Mouse (Mus musculus) left cerebral cortex, postnatal 4 days (tissue): ENCODE measurements around the gene Itih3. TPM values are rescaled to one million over a fixed set of nuclear protein-coding genes. Genes with fewer than 3 reads are reported as not detected.
A peak's percentile ranks its signal among the peaks of the same experiment; 100 is the strongest.

Experiments used
- DNase-seq: peaks from one replicate; pipeline ENCODE4 v3.0.0-alpha.2; 2022
- intact Hi-C: fragments of 180-260 bp; cut with DNase I; formaldehyde crosslinking; loops from one replicate; pipeline ENCODE4 v1.15.1; 2025
- total RNA-seq, 2 experiments: library from RNA; stranded (reverse); gene quantifications; 2 replicates each; pipeline ENCODE4 v1.2.3; 2021

Gene Itih3
- total RNA-seq = 1 to 10 TPM; 2.4 to 3.7 TPM

- DNase-seq = peak; percentile 45
- intact Hi-C loops = no loop called here
Observed at GRCm38 (mm10) chr14:30923375-30924105, at the start of gene Itih3. Gene Itih3 (minus strand): TSS chr14:30923760.

- DNase-seq = no peak
Observed at GRCm38 (mm10) chr14:30960366-30960765, 36.8 kb upstream of the Itih3 start.

GRCm38 (mm10) chr14:30959031-30959430 is 35.5 kb upstream of the Itih3 start:
- DNase-seq = no peak

More at GRCm38 (mm10) chr14:30960366-30960765, 36.8 kb upstream of the Itih3 start:
- intact Hi-C loops = no loop called here

GRCm38 (mm10) chr14:30958517-30958916 is 35.0 kb upstream of the Itih3 start:
- intact Hi-C loops = no loop called here
- DNase-seq = no peak

More at GRCm38 (mm10) chr14:30959031-30959430, 35.5 kb upstream of the Itih3 start:
- intact Hi-C loops = no loop called here

GRCm38 (mm10) chr14:30951154-30951825 is 27.7 kb upstream of the Itih3 start, which contains the start of gene Nek4:
Gene Nek4 (plus strand): TSS chr14:30951377.
- intact Hi-C loops = no loop called here

GRCm38 (mm10) chr14:30949986-30950385 is 26.4 kb upstream of the Itih3 start:
- no peak for DNase-seq
- intact Hi-C loops = loop anchor here (10.0 kb wide), 1 partner anchor 235 kb away; the partner anchor contains the start of gene Sfmbt1

More at GRCm38 (mm10) chr14:30951154-30951825, 27.7 kb upstream of the Itih3 start, which contains the start of gene Nek4:
- DNase-seq = peak; percentile 97

- intact Hi-C loops = loop anchor here (5.0 to 10.0 kb wide), 2 partner anchors 67 to 230 kb away; partner anchors contain the start of genes Mustn1 and Sfmbt1
Observed at GRCm38 (mm10) chr14:30944745-30945144, 21.2 kb upstream of the Itih3 start.

GRCm38 (mm10) chr14:30943860-30944674 is 20.5 kb upstream of the Itih3 start:
- intact Hi-C loops = loop anchor here (5.0 to 10.0 kb wide), 2 partner anchors 67 to 229 kb away; partner anchors contain the start of genes Mustn1 and Sfmbt1
- peak; percentile 57 for DNase-seq

More at GRCm38 (mm10) chr14:30944745-30945144, 21.2 kb upstream of the Itih3 start:
- DNase-seq = no peak

GRCm38 (mm10) chr14:30943038-30943437 is 19.5 kb upstream of the Itih3 start, which contains the start of gene Itih1:
Gene Itih1 (minus strand): TSS chr14:30943289.
- intact Hi-C loops = loop anchor here (5.0 to 10.0 kb wide), 2 partner anchors 66 to 228 kb away; partner anchors contain the start of genes Mustn1 and Sfmbt1
- no peak for DNase-seq

- no peak for DNase-seq
- intact Hi-C loops = loop anchor here (5.0 to 10.0 kb wide), 2 partner anchors 65 to 227 kb away; partner anchors contain the start of genes Mustn1 and Sfmbt1
Observed at GRCm38 (mm10) chr14:30942254-30942653, 18.7 kb upstream of the Itih3 start.

GRCm38 (mm10) chr14:30933351-30933750 is 9.8 kb upstream of the Itih3 start:
- intact Hi-C loops = no loop called here
- DNase-seq = no peak

- no peak for DNase-seq
- intact Hi-C loops = no loop called here
Observed at GRCm38 (mm10) chr14:30930386-30930785, 6.8 kb upstream of the Itih3 start.

- DNase-seq = no peak
- intact Hi-C loops = no loop called here
Observed at GRCm38 (mm10) chr14:30925492-30925891, 1.9 kb upstream of the Itih3 start.

- intact Hi-C loops = no loop called here
- DNase-seq = no peak
Observed at GRCm38 (mm10) chr14:30922053-30922670, 1.4 kb downstream of the Itih3 start.

GRCm38 (mm10) chr14:30916516-30916915 is 7.0 kb downstream of the Itih3 start:
- intact Hi-C loops = no loop called here
- DNase-seq = no peak

- DNase-seq = peak; percentile 28
- intact Hi-C loops = no loop called here
Observed at GRCm38 (mm10) chr14:30913404-30913803, 10.2 kb downstream of the Itih3 start.

GRCm38 (mm10) chr14:30912641-30913040 is 10.9 kb downstream of the Itih3 start:
- intact Hi-C loops = no loop called here
- DNase-seq = no peak

- DNase-seq = no peak
Observed at GRCm38 (mm10) chr14:30911141-30911540, 12.4 kb downstream of the Itih3 start.

GRCm38 (mm10) chr14:30907814-30908265 is 15.7 kb downstream of the Itih3 start:
- intact Hi-C loops = no loop called here
- DNase-seq = no peak

More at GRCm38 (mm10) chr14:30911141-30911540, 12.4 kb downstream of the Itih3 start:
- intact Hi-C loops = no loop called here

- intact Hi-C loops = no loop called here
- DNase-seq = no peak
Observed at GRCm38 (mm10) chr14:30906001-30906400, 17.6 kb downstream of the Itih3 start.
